Mouse (Mus musculus): ENCODE measurements around the gene Taf6l.

DNA sequence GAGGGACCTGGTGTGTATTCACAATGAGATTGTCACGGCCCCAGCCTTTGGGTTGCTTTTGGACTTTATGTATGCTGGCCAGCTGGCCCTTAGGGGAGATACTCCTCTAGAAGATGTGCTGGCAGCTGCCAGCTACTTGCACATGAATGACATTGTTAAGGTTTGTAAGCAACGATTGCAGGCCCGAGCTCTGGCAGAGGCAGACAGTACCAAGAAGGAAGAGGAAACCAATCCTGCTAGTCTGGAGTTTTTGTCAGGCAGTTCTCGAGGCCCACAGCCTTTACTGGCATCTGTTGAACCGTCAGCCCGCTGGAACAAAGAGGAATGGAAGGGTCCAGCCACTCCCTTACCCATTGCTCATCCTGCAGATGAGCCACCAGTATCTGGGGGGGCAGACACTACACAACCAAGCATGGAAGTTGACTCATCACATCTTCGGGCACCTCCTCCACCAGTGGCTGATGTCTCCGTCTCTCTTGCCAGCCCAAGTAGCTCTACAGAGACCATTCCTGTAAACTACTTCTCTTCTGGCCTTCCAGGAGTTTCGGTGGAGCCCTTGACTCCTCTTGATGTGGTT lies 17.1 kb upstream of the Taf6l start:
- TF ChIP-seq CTCF (conservative IDR thresholded peaks at IDR 0.05 in 1 of 2, IDR thresholded peaks at IDR 0.05 in 1 of 2; ENCODE audit: low read depth in 2 of 2, low read length in 2 of 2): no peak
- no peak for TF ChIP-seq POLR2A (IDR thresholded peaks at IDR 0.05; ENCODE audit: low read depth, low read length)
- TF ChIP-seq GABPA (IDR thresholded peaks at IDR 0.05; ENCODE audit: insufficient replicate concordance, low read depth, low read length): no peak
- TF ChIP-seq E2F4 (IDR thresholded peaks at IDR 0.05; ENCODE audit: insufficient replicate concordance, low read depth, low read length): no peak
- no peak for TF ChIP-seq MAX (IDR thresholded peaks at IDR 0.05; ENCODE audit: low read length)

Data from CH12.LX (cell line).